Mouse (Mus musculus): ENCODE measurements around the gene Styx. TPM values are rescaled to one million over a fixed set of nuclear protein-coding genes. Genes with fewer than 3 reads are reported as not detected.
"Not testable (repeated sequence)": the region's sequence is repeated elsewhere in the genome, so short reads cannot be mapped to it uniquely, and the experiment has no call there.

Styx gene
- total RNA-seq, 2 experiments from 2014 or later, result 18.5 to 21.0 TPM

DNA sequence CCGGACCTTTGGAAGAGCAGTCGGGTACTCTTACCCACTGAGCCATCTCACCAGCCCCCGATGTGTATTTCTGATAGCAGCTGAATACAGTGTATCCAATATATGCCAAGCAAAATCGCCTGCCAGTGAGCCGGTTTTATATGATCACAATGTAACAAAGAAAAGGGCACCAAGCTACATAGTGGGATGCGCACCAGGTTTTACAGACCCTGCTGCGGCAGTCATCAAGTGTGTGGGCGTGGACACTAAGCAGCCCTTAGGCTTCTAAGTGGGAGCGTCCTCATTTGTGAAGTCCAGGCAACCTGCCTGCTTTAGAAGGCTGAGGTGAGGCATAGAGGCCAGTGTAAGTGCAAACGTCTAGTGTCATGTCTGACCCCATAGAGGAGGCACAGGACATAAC lies 109.6 kb downstream of the Styx start:
- intact Hi-C loops (cut with DNase I), result no loop called here
- DNase-seq (ENCODE audit: low spot score in 2 of 2), result no peak

DNA sequence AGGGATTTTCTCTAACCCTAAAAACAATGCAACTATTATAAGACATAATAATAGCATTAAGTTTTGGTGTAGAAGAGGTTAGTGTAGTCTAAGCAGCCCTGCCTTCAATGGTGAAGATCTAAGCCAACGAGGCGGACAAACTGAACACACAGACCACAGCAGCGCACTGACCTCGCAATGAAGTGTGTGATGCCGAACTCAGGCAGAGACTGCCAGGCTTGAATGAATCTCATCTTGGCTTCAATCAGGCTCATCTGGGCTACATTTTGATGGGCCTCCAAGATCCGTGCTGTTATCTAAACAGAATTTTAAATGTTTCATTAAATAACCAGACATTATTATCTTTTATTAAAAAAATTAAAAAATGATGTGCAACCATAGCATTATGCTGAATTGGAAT lies 111.1 kb downstream of the Styx start:
- no peak for DNase-seq (ENCODE audit: low spot score in 2 of 2)
- intact Hi-C loops (cut with DNase I), result no loop called here

DNA sequence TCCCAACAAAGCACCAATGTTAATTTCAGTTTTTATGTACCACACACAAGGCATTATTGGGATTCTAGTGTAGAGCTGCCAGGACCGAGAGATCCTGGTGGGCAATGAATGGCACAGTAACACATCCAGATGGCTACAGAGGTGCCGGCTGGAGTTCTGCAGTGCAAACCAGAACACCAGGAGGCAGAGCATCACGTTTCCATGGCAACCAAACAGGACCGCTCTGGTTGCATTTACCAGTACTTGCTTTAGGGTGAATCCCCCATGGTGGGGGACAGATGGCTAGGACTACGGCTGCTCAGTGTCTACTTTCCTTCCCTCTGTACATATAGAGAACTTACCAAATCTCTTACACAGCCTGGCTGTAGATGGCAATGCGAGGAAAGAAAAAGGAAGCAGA lies 111.5 kb downstream of the Styx start:
- DNase-seq (ENCODE audit: low spot score in 2 of 2), result no peak
- intact Hi-C loops (cut with DNase I), result no loop called here

DNA sequence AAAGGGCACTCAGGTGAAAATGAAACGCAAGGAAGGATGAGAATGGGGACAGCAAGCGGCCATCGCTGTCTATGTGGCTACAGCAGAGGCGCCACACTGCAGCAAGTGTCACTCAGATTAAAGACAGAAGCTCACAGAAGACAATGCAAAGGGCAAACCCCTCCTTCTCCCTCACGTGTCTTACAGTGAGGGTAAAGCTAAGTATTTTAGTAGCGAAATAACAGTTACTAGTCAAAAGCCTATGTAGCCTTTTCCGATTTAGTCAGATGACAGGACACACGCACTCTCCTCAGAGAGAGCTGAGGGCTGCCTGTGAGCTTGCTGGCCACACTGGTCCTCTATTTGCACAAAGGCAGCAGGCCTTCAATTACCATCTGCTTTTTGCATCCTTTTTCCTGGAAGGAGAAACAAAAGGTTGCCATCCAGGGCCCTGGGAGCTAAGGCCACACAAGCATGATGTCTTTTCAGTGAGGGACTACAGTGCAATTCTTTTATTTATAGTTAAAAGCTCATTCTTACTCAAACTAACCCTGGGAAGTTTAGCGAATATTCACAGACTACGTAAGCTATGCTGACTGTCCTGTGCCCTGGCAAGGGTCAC lies 112.1 kb downstream of the Styx start:
- no peak for DNase-seq (ENCODE audit: low spot score in 2 of 2)
- intact Hi-C loops (cut with DNase I), result no loop called here

DNA sequence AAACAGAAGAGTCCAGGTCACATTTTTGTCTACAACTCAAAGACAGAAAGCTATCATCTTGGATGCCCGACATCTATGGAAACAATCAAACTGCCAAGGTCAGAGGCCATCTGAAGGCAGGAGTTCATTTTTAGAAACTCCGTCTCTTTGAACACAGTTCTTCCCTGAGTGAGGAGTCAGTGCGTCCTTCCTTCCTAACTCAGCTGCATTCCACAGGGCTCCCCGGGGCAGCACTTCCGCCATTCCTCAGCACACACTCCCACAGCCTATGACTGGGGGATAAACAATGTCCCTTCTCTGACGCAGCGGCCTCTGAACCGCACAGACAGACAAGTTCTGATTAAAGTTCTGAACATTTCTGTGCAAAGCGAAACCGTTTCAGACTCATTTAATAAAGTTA lies 112.7 kb downstream of the Styx start:
- intact Hi-C loops (cut with DNase I), result no loop called here
- no peak for DNase-seq (ENCODE audit: low spot score in 2 of 2)

DNA sequence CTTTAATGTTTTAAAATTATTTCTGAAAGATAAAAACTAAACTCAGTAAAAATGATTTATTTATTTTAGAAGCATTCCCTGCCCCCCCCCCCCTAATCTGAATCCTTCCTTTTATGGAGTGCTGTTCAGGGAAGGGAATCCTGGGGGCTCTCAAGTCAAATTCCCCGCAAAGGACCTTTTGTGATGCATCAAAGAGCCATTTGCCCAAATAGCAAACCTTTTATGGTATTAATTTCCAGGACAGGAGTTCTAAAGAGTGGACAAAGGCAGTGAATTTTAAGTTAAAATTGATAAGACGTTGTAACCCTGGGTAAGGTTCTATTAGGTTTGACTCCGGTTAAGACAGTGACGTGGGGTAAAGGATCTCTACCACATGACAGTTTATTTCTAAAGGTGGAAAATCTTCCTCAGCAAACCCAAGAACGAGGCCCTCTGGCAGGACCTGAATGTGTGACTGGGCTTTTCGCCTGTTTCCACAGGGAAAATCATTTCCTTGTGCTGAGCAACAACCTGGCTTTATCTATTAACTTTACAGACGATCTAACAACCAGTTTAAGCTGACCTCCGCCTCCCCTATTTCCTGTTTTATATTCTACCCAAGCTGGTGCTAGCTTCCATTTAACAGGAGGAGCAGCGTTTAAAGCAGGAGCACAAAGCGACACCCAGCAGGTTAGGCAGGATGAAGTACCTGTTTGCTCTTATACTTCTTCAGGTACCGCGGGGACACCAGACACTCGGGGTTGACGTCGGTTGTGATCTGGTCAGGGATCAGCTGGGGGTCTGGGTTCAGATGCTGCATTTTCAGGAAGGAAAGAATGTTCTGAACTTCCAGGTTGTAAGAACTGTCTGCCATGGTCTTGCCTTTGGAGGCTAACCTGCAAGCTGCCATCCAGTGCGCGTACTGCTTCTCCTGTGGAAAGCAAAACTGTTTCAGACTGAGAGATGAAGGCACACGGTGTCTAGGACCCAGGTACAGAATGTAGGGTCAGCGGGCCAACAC lies 113.4 kb downstream of the Styx start:
- no peak for DNase-seq (ENCODE audit: low spot score in 2 of 2)
- intact Hi-C loops (cut with DNase I), result loop anchor here (5.0 kb wide), 2 partner anchors 63 to 138 kb away; no protein-coding TSS in a partner anchor

DNA sequence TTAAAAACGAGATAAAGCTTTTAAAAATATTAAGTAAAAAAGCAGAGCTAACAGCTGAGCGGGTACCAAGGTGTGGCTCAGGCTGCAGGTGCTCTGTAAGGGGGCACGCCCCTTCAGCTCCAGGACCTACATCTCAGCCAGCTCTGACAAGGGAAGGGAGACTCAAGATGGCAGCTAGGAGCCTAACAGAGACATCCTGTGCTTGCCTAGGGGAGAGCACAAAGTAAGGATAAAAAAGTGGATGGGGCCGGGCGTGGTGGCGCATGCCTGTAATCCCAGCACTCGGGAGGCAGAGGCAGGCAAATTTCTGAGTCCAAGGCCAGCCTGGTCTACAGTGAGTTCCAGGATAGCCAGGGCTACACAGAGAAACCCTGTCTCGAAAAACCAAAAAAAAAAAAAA lies 115.5 kb downstream of the Styx start:
- DNase-seq (ENCODE audit: low spot score in 2 of 2), result not testable (repeated sequence)
- intact Hi-C loops (cut with DNase I), result loop anchor here (5.0 kb wide), 2 partner anchors 61 to 136 kb away; no protein-coding TSS in a partner anchor

DNA sequence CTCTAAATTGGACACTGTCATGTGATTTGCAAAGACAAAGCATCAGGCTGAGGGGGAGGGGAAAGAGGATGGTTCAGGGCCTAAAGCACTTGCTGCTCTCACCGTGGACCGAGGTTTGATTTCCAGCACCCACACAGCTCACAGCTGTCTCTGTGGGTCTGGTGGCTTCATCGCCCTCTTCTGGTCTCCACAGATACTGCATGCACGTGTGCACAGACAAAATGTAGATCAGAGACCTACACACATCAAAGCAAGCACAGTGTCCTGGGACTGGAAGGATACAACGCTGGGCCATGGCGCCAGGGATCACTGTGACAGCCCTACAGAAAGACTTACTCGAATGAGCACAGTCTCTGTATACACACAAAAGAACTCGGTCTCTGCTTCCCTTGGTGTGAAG lies 118.6 kb downstream of the Styx start:
- intact Hi-C loops (cut with DNase I), result loop anchor here (5.0 kb wide), 2 partner anchors 58 to 133 kb away; no protein-coding TSS in a partner anchor
- no peak for DNase-seq (ENCODE audit: low spot score in 2 of 2)

Small RNA genes within 50 kb of the gene (microRNA-seq; reads per million reads assigned to microRNA genes)
- gene Gm25353, result not detected

Other genes with a start within 250 kb of the Styx start
- 10 to 100 TPM; 31.9 to 35.9 TPM for gene Gpr137c, start 131.4 kb upstream of the Styx start, total RNA-seq (2021)
- 10 to 100 TPM; 69.9 to 74.0 TPM for gene Txndc16, start 130.8 kb upstream of the Styx start, total RNA-seq (2021)
- gene Ero1l, start 32.3 kb upstream of the Styx start, total RNA-seq (2021), result 10 to 100 TPM; 39.9 to 41.3 TPM
- gene Psmc6, start 21.3 kb upstream of the Styx start, total RNA-seq (2021), result 100 to 1,000 TPM in 1 of 2 experiments, 10 to 100 TPM in 1; 83.4 to 116 TPM
- 10 to 100 TPM; 14.3 to 14.6 TPM for gene Gnpnat1, start 53.8 kb downstream of the Styx start, total RNA-seq (2021)
- gene Fermt2, start 179.0 kb downstream of the Styx start, total RNA-seq (2021), result 10 to 100 TPM; 91.8 to 91.9 TPM

All from left cerebral cortex, postnatal 36 days (tissue).